In genomic region chr2:102730788-102731187, GRCm38 (mm10) we compare ENCODE assay signal across 14 mouse cellular contexts.
DNase-seq lines count a peak whose midpoint lies in the region; ATAC-seq and TF ChIP-seq lines count a peak whose summit lies in the region.
"Had no signal": no experiment of that assay in that cellular context is flagged by ENCODE, and none has a peak within 500 bp of the region (broad histone marks: within the 10 kb centered on the region; RNA-seq: fewer than 3 reads in every experiment).

No protein-coding gene starts in this region.

- ATAC-seq in forebrain, embryonic 12.5 days (ENCODE audit: low FRiP score) = no peak
- no peak for ATAC-seq in limb, embryonic 11.5 days (ENCODE audit: insufficient number of reproducible peaks, low FRiP score, low TSS enrichment, low read depth)
- ATAC-seq: lung, postnatal 0 days had no signal

- intact Hi-C loops in gastrocnemius, adult 2 months (cut with DNase I) = no loop called here

- H3K36me3 ChIP-seq in embryonic facial prominence, embryonic 10.5 days (replicated peaks) = no peaks in the 10 kb centered on the region
- no peaks in the 10 kb centered on the region for H3K36me3 ChIP-seq in forebrain, embryonic 12.5 days (replicated peaks)
- H3K36me3 ChIP-seq in limb, embryonic 11.5 days (ENCODE audit: control insufficient read depth, insufficient read depth, low read length) = no peaks in the 10 kb centered on the region

- no peak overlapping the region for H3K9ac ChIP-seq in forebrain, embryonic 12.5 days
- no peak overlapping the region for H3K9ac ChIP-seq in limb, embryonic 11.5 days (ENCODE audit: low read length)
- H3K9ac ChIP-seq: liver, embryonic 14.5 days had no signal

- no peaks in the 10 kb centered on the region for H3K9me3 ChIP-seq in embryonic facial prominence, embryonic 10.5 days
- no peaks in the 10 kb centered on the region for H3K9me3 ChIP-seq in forebrain, embryonic 12.5 days
- no peaks in the 10 kb centered on the region for H3K9me3 ChIP-seq in limb, embryonic 11.5 days (ENCODE audit: control insufficient read depth, low read length)
- H3K9me3 ChIP-seq: megakaryocyte, embryonic 14.5 days had no signal

- TF ChIP-seq CTCF in gastrocnemius, adult 2 months (IDR thresholded peaks at IDR 0.05) = no peak

- H3K4me2 ChIP-seq in forebrain, embryonic 12.5 days = no peak overlapping the region
- 0 out of 2 replicates have a peak overlapping the region, but pooled peaks have one; percentile 25 for H3K4me2 ChIP-seq in limb, embryonic 11.5 days (ENCODE audit: low read depth, severe bottlenecking)

- 43% methylated on average over 8 of the region's 8 CpGs for WGBS in embryonic facial prominence, embryonic 10.5 days
- 63% methylated on average over 8 of the region's 8 CpGs for WGBS in forebrain, embryonic 12.5 days
- 10% methylated on average over 8 of the region's 8 CpGs for WGBS in limb, embryonic 11.5 days

- peaks cover 21% of the 10 kb centered on the region for H3K4me1 ChIP-seq in embryonic facial prominence, embryonic 10.5 days
- peaks cover 21% of the 10 kb centered on the region for H3K4me1 ChIP-seq in forebrain, embryonic 12.5 days
- H3K4me1 ChIP-seq in limb, embryonic 11.5 days (ENCODE audit: control insufficient read depth, insufficient read depth, low read length) = peaks cover 10% of the 10 kb centered on the region

- H3K27me3 ChIP-seq in embryonic facial prominence, embryonic 10.5 days (replicated peaks; ENCODE audit: low read depth, poor library complexity, severe bottlenecking) = no peaks in the 10 kb centered on the region
- H3K27me3 ChIP-seq in forebrain, embryonic 12.5 days = no peaks in the 10 kb centered on the region
- H3K27me3 ChIP-seq in limb, embryonic 11.5 days (ENCODE audit: control insufficient read depth, insufficient read depth, low read length) = no peaks in the 10 kb centered on the region

- no peak overlapping the region for H3K4me3 ChIP-seq in embryonic facial prominence, embryonic 10.5 days
- H3K4me3 ChIP-seq in forebrain, embryonic 12.5 days (replicated peaks) = no peak overlapping the region
- no peak overlapping the region for H3K4me3 ChIP-seq in limb, embryonic 11.5 days (ENCODE audit: low read depth, low read length)
- H3K4me3 ChIP-seq in gastrocnemius, adult 2 months = no peak overlapping the region
- H3K4me3 ChIP-seq: megakaryocyte, embryonic 14.5 days had no signal

- H3K27ac ChIP-seq in embryonic facial prominence, embryonic 10.5 days (replicated peaks) = peak overlapping the region; percentile 40
- H3K27ac ChIP-seq in forebrain, embryonic 12.5 days = 0 out of 2 replicates have a peak overlapping the region, but pooled peaks have one; percentile 25
- no peak overlapping the region for H3K27ac ChIP-seq in limb, embryonic 11.5 days (replicated peaks; ENCODE audit: low read depth, low read length)
- no peak overlapping the region for H3K27ac ChIP-seq in gastrocnemius, adult 2 months
- H3K27ac ChIP-seq: liver, embryonic 14.5 days had no signal

- DNase-seq in embryo, embryonic 10.5 days (ENCODE audit: low spot score) = peak; percentile 23
- peak; percentile 37 for DNase-seq in embryonic facial prominence, embryonic 10.5 days (ENCODE audit: low spot score)
- DNase-seq in limb, embryonic 11.5 days (ENCODE audit: low spot score) = peak; percentile 44
- DNase-seq in gastrocnemius, adult 2 months = no peak
- no peak for DNase-seq in layer of hippocampus, adult 9-11 months
- DNase-seq in cerebellum, adult 9-10 months = no peak
- no peak for DNase-seq in adrenal gland, adult 18-20 months (ENCODE audit: low spot score in 2 of 2)
- DNase-seq: cerebellum, postnatal 14 days; kidney, adult 9 months; thymus, adult 18-20 months had no signal

Comparison
In these comparisons a context has a peak if more than half of its experiments do, and no peak if none do; other contexts are left out.
1. DNase-seq: peak in embryo, embryonic 10.5 days (single experiment), embryonic facial prominence, embryonic 10.5 days (single experiment) and limb, embryonic 11.5 days (single experiment); none in gastrocnemius, adult 2 months (single experiment), layer of hippocampus, adult 9-11 months (single experiment), cerebellum, adult 9-10 months (single experiment) and adrenal gland, adult 18-20 months (0 of 2).
2. H3K27ac ChIP-seq: peak in embryonic facial prominence, embryonic 10.5 days (single experiment) and forebrain, embryonic 12.5 days (single experiment); none in limb, embryonic 11.5 days (single experiment) and gastrocnemius, adult 2 months (single experiment).